Mouse (Mus musculus) adipose tissue, adult 10 weeks (tissue): Measurements from ENCODE around the gene Fgf23. TPM values are rescaled to one million over a fixed set of nuclear protein-coding genes. Genes with fewer than 3 reads are reported as not detected.

ENCODE experiments used
- polyA plus RNA-seq: library from polyadenylated mRNA; stranded (reverse); fragments of 350-450 nt; fragmentation: Illumina TruSeq; extraction: RNeasy Lipid Tissue Mini Kit (QIAGEN cat#74804); gene quantifications from one replicate; pipeline ENCODE4 v1.2.3, GENCODE M21; 2014; ENCODE audit warnings: low read depth, low replicate concordance

Fgf23 gene
- polyA plus RNA-seq = not detected

DNA sequence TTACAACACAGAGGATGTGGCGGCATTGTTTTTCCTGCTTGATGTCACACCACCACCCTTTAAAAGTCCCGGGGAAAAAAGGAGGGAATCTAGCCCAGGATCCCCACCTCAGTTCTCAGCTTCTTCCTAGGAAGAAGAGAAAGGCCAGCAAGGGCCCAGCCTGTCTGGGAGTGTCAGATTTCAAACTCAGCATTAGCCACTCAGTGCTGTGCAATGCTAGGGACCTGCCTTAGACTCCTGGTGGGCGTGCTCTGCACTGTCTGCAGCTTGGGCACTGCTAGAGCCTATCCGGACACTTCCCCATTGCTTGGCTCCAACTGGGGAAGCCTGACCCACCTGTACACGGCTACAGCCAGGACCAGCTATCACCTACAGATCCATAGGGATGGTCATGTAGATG lies at the start of gene Fgf23:
Gene Fgf23 (plus strand): TSS at position 86 of the 400 bp plus-strand sequence.

DNA sequence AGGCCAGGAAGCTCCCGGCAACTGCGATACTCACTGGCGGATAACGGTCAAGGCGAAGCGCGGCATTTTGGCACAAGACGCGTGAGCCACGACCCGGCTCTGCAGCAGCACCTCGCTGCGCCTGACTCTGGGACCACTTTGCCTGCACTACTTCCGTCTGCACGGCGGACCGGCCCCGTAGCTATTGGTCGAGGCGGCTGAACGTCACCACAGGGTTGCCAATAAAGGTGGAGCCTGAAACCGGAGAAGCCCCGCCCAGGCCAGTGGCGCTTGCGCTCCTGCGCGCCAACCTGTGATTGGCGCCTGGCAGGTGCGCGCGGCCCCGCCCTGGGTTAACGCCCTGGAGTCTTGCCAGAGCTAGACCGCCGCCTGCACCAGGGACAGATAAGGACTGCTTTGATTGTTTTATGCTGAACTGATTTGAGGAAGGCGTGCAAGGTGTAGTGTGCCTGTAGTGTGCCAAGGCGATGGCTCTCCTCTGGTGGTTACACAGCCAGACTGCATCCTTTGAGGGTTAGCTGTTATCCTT lies 36.8 kb downstream of the Fgf23 start, which contains the start of gene Tigar:
Gene Tigar (minus strand): TSS at position 156 of the 529 bp plus-strand sequence.

Other genes starting within 250 kb of the Fgf23 start
- 93.1 TPM for gene Ndufa9, start 223.8 kb upstream of the Fgf23 start, polyA plus RNA-seq
- 7.8 TPM for gene Akap3, start 219.8 kb upstream of the Fgf23 start, polyA plus RNA-seq
- 0.42 TPM for gene Dyrk4, start 151.1 kb upstream of the Fgf23 start, polyA plus RNA-seq
- gene Rad51ap1, start 133.3 kb upstream of the Fgf23 start, polyA plus RNA-seq = 3.0 TPM
- gene D6Wsu163e, start 132.9 kb upstream of the Fgf23 start, polyA plus RNA-seq = 13.1 TPM
- gene Fgf6, start 57.3 kb upstream of the Fgf23 start, polyA plus RNA-seq = not detected
- 5.8 TPM for gene Tigar, start 36.7 kb downstream of the Fgf23 start, polyA plus RNA-seq
- 47.3 TPM for gene Ccnd2, start 79.3 kb downstream of the Fgf23 start, polyA plus RNA-seq